Mouse (Mus musculus) small intestine, adult 2 months (tissue): ENCODE measurements around the gene Gm12845.

ENCODE experiments used
- CTCF ChIP-seq: fragments of 200-500 bp; IDR thresholded peaks from 2 replicates; pipeline ENCODE4 v1.5.1; 2012; ENCODE audit warnings: low read depth, mild to moderate bottlenecking, control low read depth, inconsistent platforms, low read length, moderate library complexity, mixed read lengths; ENCODE audit not compliant: insufficient replicate concordance, insufficient read length; ENCODE audit errors: extremely low read depth
- POLR2A ChIP-seq: fragments of 200-500 bp; IDR thresholded peaks from 2 replicates; pipeline ENCODE4 v1.6.1; 2012; ENCODE audit warnings: low read depth, mild to moderate bottlenecking, control low read depth, inconsistent platforms, low read length, moderate library complexity

DNA sequence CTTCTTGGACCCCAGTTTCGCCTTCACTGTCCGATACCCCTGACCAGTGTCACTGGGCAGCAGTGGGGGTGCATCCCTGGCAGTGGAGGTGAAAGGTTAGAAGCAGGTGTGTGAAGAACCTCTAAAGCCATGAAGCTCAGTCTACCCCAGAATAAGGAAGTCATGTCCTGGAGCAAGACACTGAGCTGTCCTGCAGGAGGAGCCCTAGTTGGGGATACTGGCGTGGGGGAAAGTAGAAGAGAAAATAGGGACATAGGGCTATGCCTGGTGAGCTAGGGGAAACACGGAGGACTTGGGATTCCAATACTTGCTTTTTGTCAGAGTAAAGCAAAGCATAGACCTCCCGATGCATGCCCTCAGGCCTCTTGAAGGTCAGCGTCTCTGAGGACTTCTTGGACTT lies 43.2 kb upstream of the Gm12845 start:
- peak; percentile 23; the same call in 1 of the 2 replicates for TF ChIP-seq CTCF
- no peak for TF ChIP-seq POLR2A
